Mouse (Mus musculus) testis, adult 2 months (tissue): ENCODE data around the gene Eid1.

Source experiments
- CTCF ChIP-seq: fragments of 200-500 bp; IDR thresholded peaks from 2 replicates; pipeline ENCODE4 v1.5.1; 2012; ENCODE audit warnings: low read depth, mild to moderate bottlenecking, inconsistent platforms, low read length, moderate library complexity; ENCODE audit not compliant: control insufficient read depth, insufficient read depth, insufficient replicate concordance
- POLR2A ChIP-seq: fragments of 200-500 bp; IDR thresholded peaks from 2 replicates; pipeline ENCODE4 v1.6.1; 2012; ENCODE audit warnings: low read depth, mild to moderate bottlenecking, inconsistent platforms, low read length, moderate library complexity; ENCODE audit not compliant: control insufficient read depth

GRCm38 (mm10) chr2:125683895-125684294 lies 11.0 kb downstream of the Eid1 start:
- TF ChIP-seq CTCF, result no peak
- no peak for TF ChIP-seq POLR2A
